Comparison of ENCODE assay signal across 12 mouse cellular contexts in the genomic region with DNA sequence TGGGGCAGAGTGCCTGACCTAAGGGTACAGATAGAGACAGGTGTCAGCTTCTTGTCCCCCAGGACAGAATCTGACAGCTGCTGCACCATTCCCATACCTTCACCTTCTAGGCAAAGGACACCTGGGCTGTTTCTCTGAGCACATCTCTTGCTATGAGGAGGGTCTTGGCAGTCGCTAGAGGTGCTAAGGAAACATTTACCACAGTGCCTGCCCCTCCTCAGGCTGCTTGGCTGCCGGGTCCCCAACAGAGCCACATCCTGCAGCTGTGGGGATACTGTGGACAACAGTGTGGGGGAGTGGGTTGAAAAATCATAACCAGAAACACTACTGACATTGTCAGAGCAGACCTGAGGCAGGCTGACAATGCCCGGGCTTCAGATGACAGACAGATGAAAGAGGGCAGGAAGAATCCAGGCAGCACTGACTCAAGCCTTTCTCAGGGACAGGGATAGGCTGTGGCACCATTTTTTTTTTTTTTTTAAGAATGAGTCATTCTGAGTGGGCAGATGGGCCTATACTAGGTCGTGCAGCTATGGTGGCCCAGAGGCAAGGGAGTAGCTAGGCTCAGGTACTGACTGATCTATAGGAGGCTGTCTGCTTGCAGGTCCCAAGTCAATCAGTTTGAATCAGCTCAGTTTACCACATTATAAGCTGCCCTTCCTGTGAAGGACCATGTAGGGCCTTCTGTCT.
A peak's percentile ranks its signal among the peaks of the same experiment; 100 is the strongest.
DNase-seq lines count a peak whose midpoint lies in the region; ATAC-seq and TF ChIP-seq lines count a peak whose summit lies in the region.
"Had no signal": no experiment of that assay in that cellular context is flagged by ENCODE, and none has a peak within 500 bp of the region (broad histone marks: within the 10 kb centered on the region; RNA-seq: fewer than 3 reads in every experiment).

No protein-coding gene starts in this region.

- peaks cover 36% of the 10 kb centered on the region for H3K4me1 ChIP-seq in forebrain, embryonic 12.5 days
- H3K4me1 ChIP-seq in hindbrain, embryonic 16.5 days (ENCODE audit: control insufficient read depth, insufficient read depth, low read depth, low read length) = peaks cover 24% of the 10 kb centered on the region
- H3K4me1 ChIP-seq in olfactory bulb, adult 2 months (ENCODE audit: control insufficient read depth, insufficient read depth, low read length) = peaks cover 17% of the 10 kb centered on the region
- H3K4me1 ChIP-seq: liver, embryonic 12.5 days had no signal

- peak overlapping the region; percentile 89 for H3K27ac ChIP-seq in forebrain, embryonic 12.5 days
- H3K27ac ChIP-seq in hindbrain, embryonic 16.5 days (ENCODE audit: low read depth, low read length) = peak overlapping the region; percentile 75
- peak overlapping the region; percentile 77 for H3K27ac ChIP-seq in olfactory bulb, adult 2 months (ENCODE audit: insufficient read depth, low read depth, low read length)
- H3K27ac ChIP-seq: liver, embryonic 12.5 days had no signal

- WGBS in forebrain, embryonic 12.5 days = 15% methylated on average over 4 of the region's 4 CpGs
- 16% methylated on average over 4 of the region's 4 CpGs for WGBS in hindbrain, embryonic 16.5 days
- 20% methylated on average over 4 of the region's 4 CpGs for WGBS in olfactory bulb, adult 2 months

- H3K9ac ChIP-seq in forebrain, embryonic 12.5 days = no peak overlapping the region
- peak overlapping the region; percentile 35; the same call in 1 of the 2 replicates for H3K9ac ChIP-seq in hindbrain, embryonic 16.5 days (ENCODE audit: low read depth, low read length)
- H3K9ac ChIP-seq: liver, embryonic 12.5 days had no signal

- TF ChIP-seq POLR2A in olfactory bulb, adult 2 months (IDR thresholded peaks at IDR 0.05; ENCODE audit: insufficient read depth, low read depth, low read length) = no peak

- peak overlapping the region; percentile 34 for H3K4me2 ChIP-seq in forebrain, embryonic 12.5 days
- peak overlapping the region; percentile 27 for H3K4me2 ChIP-seq in hindbrain, embryonic 16.5 days (ENCODE audit: low read length)
- H3K4me2 ChIP-seq: liver, embryonic 12.5 days had no signal

- DNase-seq in retina, postnatal 1 day = peak; percentile 42
- no peak for DNase-seq in retina, embryonic 14.5 days (ENCODE audit: low spot score)
- no peak for DNase-seq in right cerebral cortex, postnatal 25 days
- no peak for DNase-seq in cerebellum, postnatal 10 days
- DNase-seq: gastrocnemius, postnatal 14 days; kidney, postnatal 36 days had no signal

- H3K36me3 ChIP-seq in forebrain, embryonic 12.5 days (replicated peaks) = no peaks in the 10 kb centered on the region
- no peaks in the 10 kb centered on the region for H3K36me3 ChIP-seq in hindbrain, embryonic 16.5 days (ENCODE audit: control insufficient read depth, insufficient read depth, low read length)
- H3K36me3 ChIP-seq: liver, embryonic 12.5 days had no signal

- H3K9me3 ChIP-seq in forebrain, embryonic 12.5 days = 0 out of 2 replicates have a peak, but pooled peaks cover 5% of the 10 kb centered on the region
- H3K9me3 ChIP-seq in hindbrain, embryonic 16.5 days (ENCODE audit: control insufficient read depth, low read length) = no peaks in the 10 kb centered on the region
- H3K9me3 ChIP-seq: liver, embryonic 12.5 days had no signal

- no peak for TF ChIP-seq CTCF in olfactory bulb, adult 2 months (IDR thresholded peaks at IDR 0.05; ENCODE audit: insufficient read depth, low read depth, low read length)

- H3K27me3 ChIP-seq in forebrain, embryonic 12.5 days = peaks cover 40% of the 10 kb centered on the region
- H3K27me3 ChIP-seq in hindbrain, embryonic 16.5 days (replicated peaks; ENCODE audit: control insufficient read depth, insufficient read depth, low read length) = peaks cover 10% of the 10 kb centered on the region

- H3K4me3 ChIP-seq in forebrain, embryonic 12.5 days (replicated peaks) = no peak overlapping the region
- H3K4me3 ChIP-seq in hindbrain, embryonic 16.5 days (ENCODE audit: low read length) = no peak overlapping the region
- H3K4me3 ChIP-seq in olfactory bulb, adult 2 months (ENCODE audit: insufficient read depth, low read depth, low read length) = no peak overlapping the region
- H3K4me3 ChIP-seq: liver, embryonic 12.5 days had no signal

- peak; percentile 34; the same call in 1 of the 2 replicates for ATAC-seq in forebrain, embryonic 12.5 days (ENCODE audit: low FRiP score)
- ATAC-seq in hindbrain, embryonic 16.5 days = peak; percentile 55
- no peak for ATAC-seq in granulocyte monocyte progenitor cell, adult 5-6 weeks (replicated peaks; ENCODE audit: poor library complexity, severe bottlenecking)
- ATAC-seq: intestine, embryonic 16.5 days; liver, embryonic 12.5 days had no signal
